Mouse (Mus musculus) heart, adult 18-20 months (tissue): ENCODE measurements at regions not wholly inside any gene's neighbourhood (a gene's known extent, or its start where the extent isn't known, plus 50 kb on each side); places are given as distances from the start of the nearest gene placed in this dataset.
A peak's percentile ranks its signal among the peaks of the same experiment; 100 is the strongest.

Experiments
- DNase-seq, 2 experiments: peaks; one replicate each; pipeline ENCODE4 v3.0.0; 2021 to 2022; ENCODE audit warnings: mixed read lengths in 1 of 2

DNA sequence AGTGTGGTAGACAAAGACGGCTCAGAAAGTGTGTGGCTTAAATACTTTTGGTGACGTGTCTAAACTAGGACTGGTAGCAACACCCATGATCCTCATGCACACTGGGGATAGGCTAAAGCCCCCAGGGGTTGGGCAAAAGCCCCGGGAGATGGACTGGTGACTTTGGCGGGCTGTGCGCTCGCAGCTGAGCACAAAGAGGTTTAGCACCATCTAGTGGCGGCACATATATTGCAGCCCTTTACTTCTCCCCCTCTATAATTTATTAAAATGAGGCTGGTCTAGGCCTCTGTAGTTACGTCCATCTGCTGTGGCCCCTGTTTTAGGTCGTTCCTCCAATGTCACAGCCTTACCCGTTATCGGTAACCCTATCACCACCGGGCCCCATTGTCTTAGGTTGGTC lies 205.3 kb upstream of the Dock11 start:
- peak in 1 of 2 experiments; percentile 6 for DNase-seq
